Mouse (Mus musculus): ENCODE measurements at regions not wholly inside any gene's neighbourhood (a gene's known extent, or its start where the extent isn't known, plus 50 kb on each side); places are given as distances from the start of the nearest gene placed in this dataset.

- DNase-seq = no peak
These were observed 54.6 kb downstream of the Sox4 start for GRCm38 (mm10) chr13:28898900-28899299.

DNA sequence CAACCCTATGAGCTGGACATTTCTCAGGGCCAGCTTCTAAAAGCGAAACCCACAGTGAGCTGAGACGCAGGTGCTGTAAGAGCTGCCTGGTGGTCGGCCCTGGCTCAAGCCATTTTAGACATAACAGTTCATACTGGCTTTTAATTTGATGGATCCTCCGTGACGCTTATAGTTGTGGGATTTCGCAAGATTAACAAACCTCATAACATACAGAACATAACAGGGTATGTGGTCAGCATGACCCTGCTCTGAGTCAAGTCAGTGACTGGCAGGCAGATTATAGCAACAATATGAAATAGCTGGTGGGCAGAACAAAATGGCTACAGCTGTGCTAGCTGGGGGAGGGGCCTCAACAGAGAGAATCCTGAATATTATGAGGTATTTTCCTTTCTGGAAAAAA, 60.6 kb downstream of the Sox4 start:
- no peak for DNase-seq

GRCm38 (mm10) chr13:28887098-28887497, 66.4 kb downstream of the Sox4 start:
- no peak for DNase-seq

GRCm38 (mm10) chr13:28886691-28887090, 66.8 kb downstream of the Sox4 start:
- DNase-seq = no peak

- peak in 1 of 2 experiments; percentile 4 for DNase-seq
These were observed 68.2 kb downstream of the Sox4 start for GRCm38 (mm10) chr13:28885083-28886037.

- peak in 1 of 2 experiments; percentile 10 for DNase-seq
These were observed 69.2 kb downstream of the Sox4 start for GRCm38 (mm10) chr13:28884191-28884820.

- DNase-seq = no peak
These were observed 70.1 kb downstream of the Sox4 start for GRCm38 (mm10) chr13:28883398-28883797.

- no peak for DNase-seq
These were observed 72.6 kb downstream of the Sox4 start for GRCm38 (mm10) chr13:28880888-28881287.

DNA sequence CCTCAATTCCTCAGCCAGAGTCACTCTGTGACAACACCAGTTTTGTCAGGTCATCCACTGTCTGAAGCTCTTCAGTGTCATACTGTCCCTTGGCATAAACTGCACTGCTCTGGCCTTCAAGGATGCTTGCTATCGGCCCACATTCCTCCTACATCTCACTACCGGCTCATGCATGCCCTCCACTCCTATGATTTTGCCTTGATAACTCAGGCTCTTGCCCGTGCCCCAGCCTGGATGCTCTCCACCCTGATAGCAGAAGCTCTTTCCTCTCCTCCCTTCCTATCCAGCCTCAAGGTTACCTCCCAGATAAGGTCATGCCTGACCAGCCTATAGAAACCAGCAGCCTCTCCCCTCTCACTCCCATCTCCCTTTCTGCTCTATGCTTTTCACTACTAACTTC, 74.8 kb downstream of the Sox4 start:
- no peak for DNase-seq

- DNase-seq = no peak
These were observed 76.7 kb downstream of the Sox4 start for GRCm38 (mm10) chr13:28876771-28877170.

DNA sequence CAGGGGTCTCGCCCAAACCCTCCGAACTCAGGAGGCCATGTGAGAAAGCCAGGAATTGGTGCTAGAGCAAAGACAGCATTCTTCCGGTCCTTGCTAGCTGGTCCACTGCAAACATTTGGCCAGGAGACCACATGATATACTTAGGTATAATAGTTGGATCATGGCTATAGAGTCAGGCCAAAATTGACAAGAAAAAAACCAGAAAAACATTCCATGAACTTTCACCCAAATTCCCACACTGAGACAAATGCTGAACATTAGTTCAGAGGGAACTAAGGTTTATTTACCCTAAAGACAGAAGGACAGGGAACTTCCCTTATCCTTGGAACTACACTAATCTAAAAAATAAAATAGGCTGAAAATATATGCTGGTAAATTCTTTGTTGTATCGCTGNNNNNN, 82.8 kb downstream of the Sox4 start:
- DNase-seq = no peak

- DNase-seq = no peak
These were observed 86.3 kb downstream of the Sox4 start for GRCm38 (mm10) chr13:28867210-28867609.

- no peak for DNase-seq
These were observed 86.8 kb downstream of the Sox4 start for GRCm38 (mm10) chr13:28866686-28867085.

DNA sequence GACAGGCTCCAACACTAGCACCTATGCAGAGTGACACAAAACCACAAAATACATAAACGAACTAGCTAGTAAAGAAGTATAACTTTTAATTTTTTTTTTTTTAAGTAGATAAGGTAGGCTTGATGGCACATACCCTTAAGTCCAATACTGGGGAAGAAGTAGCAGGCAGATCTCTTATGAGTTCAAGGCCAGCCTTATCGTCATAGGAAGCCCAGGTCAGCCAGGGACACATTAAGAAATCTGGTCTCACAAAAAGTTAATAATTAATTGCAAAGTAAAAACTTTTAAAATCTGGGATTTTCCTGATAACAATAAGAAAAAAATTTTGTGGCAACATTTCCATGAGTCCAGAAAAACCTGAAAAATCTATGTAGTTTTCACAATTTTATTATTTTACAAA, 92.9 kb downstream of the Sox4 start:
- no peak for DNase-seq

- DNase-seq = no peak
These were observed 93.6 kb downstream of the Sox4 start for GRCm38 (mm10) chr13:28859829-28860427.

DNA sequence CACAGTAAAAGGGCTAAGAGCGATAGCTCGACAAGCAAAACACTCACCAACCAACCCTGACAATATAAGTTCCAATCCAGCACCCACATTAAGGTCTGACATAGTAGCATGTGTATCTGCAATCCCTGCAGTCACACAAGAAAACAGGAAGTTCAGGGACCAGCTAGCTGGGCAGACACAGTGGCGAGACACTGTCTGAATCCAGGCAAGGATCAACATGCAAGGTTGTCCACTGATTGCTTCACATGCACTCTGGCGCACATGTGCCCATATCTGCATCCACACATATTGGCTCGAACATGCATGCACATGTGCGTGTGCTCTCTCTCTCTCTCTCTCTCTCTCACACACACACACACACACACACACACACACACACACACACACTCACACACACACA, 95.5 kb downstream of the Sox4 start:
- no peak for DNase-seq

GRCm38 (mm10) chr13:28857201-28857600, 96.3 kb downstream of the Sox4 start:
- DNase-seq = no peak

- no peak for DNase-seq
These were observed 97.0 kb downstream of the Sox4 start for GRCm38 (mm10) chr13:28856472-28856871.

DNA sequence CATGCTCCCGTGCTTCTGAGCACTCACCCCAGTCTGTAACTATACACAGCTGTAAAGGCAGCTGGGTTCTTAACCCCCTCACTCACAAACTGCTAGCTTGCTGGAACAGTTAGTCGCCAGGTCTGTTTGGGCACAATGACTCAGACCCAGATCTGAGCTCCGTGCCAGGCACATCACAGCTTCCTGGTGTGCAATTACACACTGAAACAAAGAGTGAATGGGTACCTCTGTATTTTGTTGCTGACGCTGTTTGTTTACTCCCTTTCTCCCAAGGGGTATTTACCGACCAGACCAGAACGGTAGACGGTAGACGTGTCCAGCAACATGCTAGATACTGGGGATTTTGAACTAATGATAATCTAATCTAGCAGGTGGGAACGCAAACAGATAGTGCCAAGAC, 99.3 kb downstream of the Sox4 start:
- DNase-seq = no peak

- DNase-seq = no peak
These were observed 105.2 kb downstream of the Sox4 start for GRCm38 (mm10) chr13:28848305-28848704.

GRCm38 (mm10) chr13:28847478-28847877, 106.0 kb downstream of the Sox4 start:
- DNase-seq = no peak

GRCm38 (mm10) chr13:28844495-28844894, 109.0 kb downstream of the Sox4 start:
- DNase-seq = no peak

- DNase-seq = no peak
These were observed 110.7 kb downstream of the Sox4 start for GRCm38 (mm10) chr13:28842811-28843210.

DNA sequence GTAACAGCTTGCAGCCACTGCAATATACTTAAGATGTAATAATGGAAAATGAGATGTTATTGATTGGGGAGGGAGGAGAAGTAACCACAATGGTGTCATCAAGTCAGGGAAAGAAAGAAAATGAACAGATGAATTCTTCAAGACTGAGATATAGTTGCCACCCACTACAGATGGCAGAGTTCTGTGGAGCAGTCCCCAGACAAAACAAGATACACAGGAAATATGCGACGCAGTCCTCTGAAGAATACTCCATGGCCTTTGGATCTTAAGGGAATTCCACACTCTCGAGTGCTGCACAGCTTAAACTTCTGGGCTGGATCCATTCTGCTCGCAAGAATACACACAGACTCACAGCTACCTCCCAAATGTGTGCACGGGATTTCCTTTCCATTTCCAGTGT, 113.4 kb downstream of the Sox4 start:
- DNase-seq = no peak
